Mouse (Mus musculus) left cerebral cortex, postnatal 25 days (tissue): ENCODE data around the gene R3hdml. TPM values are rescaled to one million over a fixed set of nuclear protein-coding genes. Genes with fewer than 3 reads are reported as not detected.
"Not testable (repeated sequence)": the region's sequence is repeated elsewhere in the genome, so short reads cannot be mapped to it uniquely, and the experiment has no call there.

ENCODE experiments used
- DNase-seq, 2 experiments: peaks; one replicate each; pipeline ENCODE4 v3.0.0; 2022; ENCODE audit warnings: low spot score in 2 of 2, mixed read lengths in 1 of 2
- intact Hi-C: fragments of 180-260 bp; cut with DNase I; formaldehyde crosslinking; loops from one replicate; pipeline ENCODE4 v1.15.1; 2025
- total RNA-seq, 2 experiments: library from RNA; stranded (reverse); gene quantifications; 2 replicates each; pipeline ENCODE4 v1.2.3; 2021

Gene R3hdml
- not detected for total RNA-seq

DNA sequence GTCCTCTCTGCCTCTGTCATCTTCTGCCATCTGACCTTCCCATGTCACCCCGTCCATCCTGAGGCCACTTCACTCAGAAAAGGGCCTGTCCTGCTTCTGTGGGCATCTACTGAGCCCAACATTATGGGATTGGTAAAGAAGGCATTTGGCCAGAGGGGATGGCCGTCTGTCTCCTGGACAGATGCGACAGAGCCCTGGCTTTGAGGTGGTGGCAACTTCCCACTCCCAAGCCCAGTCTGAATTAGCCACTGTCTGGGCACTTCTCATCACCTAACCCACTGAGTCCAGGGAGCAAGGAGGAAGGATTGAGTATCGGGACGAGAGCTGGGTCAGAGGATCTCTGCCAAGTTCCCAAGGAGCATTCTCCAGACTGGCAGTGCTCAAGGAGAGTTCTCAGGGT lies at the start of gene R3hdml:
R3hdml (plus strand) TSS at position 301 of the 400 bp plus-strand sequence.
- no peak for DNase-seq
- intact Hi-C loops: no loop called here

- DNase-seq: no peak
- intact Hi-C loops: no loop called here
Measured at GRCm38 (mm10) chr2:163443543-163443942, 48.6 kb upstream of the R3hdml start.

- intact Hi-C loops: no loop called here
- DNase-seq: peak in 1 of 2 experiments; percentile 36
Measured at GRCm38 (mm10) chr2:163444017-163444416, 48.1 kb upstream of the R3hdml start.

- no peak for DNase-seq
- intact Hi-C loops: no loop called here
Measured at GRCm38 (mm10) chr2:163447375-163447774, 44.7 kb upstream of the R3hdml start.

GRCm38 (mm10) chr2:163449276-163449675 lies 42.8 kb upstream of the R3hdml start:
- DNase-seq: no peak
- intact Hi-C loops: no loop called here

GRCm38 (mm10) chr2:163450668-163451295 lies 41.3 kb upstream of the R3hdml start:
- peak; percentile 60 to 68 for DNase-seq
- intact Hi-C loops: no loop called here

DNA sequence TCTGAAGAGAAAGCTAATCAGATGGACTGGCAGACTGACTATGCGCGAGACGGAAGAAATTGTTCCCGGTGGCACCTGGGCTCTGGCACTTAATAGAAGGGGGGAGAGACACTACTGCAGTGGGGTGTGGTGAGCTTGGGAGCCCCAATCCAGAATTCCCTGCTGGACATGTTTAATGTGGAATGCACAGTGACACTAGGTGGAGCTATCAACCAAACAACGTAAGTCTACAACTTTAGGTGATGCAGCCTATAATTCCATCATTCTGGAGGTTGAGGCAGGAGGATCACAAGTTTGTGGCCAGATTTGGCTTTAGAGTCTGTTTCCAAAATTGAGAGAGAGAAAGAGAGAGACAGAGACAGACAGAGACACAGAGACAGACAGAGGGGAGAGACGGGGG lies 39.4 kb upstream of the R3hdml start:
- DNase-seq: no peak
- intact Hi-C loops: no loop called here

GRCm38 (mm10) chr2:163453378-163453777 lies 38.7 kb upstream of the R3hdml start:
- no peak for DNase-seq
- intact Hi-C loops: no loop called here

GRCm38 (mm10) chr2:163458539-163459265 lies 33.4 kb upstream of the R3hdml start:
- intact Hi-C loops: no loop called here
- no peak for DNase-seq

DNA sequence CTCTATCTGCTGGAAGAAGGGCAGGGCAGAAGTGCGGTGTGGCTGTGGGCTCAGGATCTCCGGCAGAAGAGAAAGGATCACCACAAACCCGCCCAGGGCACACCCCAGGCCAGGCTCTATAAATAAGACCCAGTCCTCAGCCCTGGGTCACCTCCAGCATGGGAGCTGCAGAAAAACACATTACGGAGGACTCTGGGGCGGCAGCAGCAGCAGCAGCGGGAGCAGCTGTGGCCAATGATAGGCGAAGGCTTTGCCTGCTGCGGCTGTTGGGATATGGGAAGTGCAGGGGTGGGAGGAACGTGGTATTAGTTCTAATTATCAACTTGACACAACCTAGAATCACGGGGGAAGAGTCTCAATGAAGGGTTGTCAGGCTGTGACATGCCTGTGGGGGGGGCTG lies 32.7 kb upstream of the R3hdml start:
- DNase-seq: no peak
- intact Hi-C loops: no loop called here

GRCm38 (mm10) chr2:163460622-163461021 lies 31.5 kb upstream of the R3hdml start:
- intact Hi-C loops: no loop called here

GRCm38 (mm10) chr2:163461307-163461706 lies 30.8 kb upstream of the R3hdml start:
- DNase-seq, intact Hi-C loops: not testable (repeated sequence)

More at GRCm38 (mm10) chr2:163460622-163461021, 31.5 kb upstream of the R3hdml start:
- no peak for DNase-seq

DNA sequence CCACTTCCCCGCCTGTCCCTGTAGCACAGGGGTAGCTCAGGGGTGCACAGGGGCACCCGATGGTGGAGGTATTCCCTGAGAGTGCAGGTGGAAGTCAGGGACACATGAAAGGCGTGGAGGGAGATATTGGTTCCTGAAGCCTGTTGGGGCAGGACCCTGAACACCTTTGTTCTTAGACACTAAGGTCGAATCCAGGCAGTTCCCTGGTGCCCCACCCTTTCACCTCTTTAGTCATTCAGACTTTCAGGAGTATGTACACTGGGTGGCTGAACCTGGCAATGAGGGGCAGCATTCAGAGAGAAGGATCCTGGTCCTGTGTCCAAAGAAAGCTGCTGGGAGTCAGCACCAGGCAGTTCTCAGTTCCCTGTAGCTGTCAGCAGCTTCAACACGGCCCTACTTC lies 29.7 kb upstream of the R3hdml start:
- intact Hi-C loops: no loop called here
- DNase-seq: no peak

- intact Hi-C loops: no loop called here
- DNase-seq: no peak
Measured at GRCm38 (mm10) chr2:163462801-163463200, 29.3 kb upstream of the R3hdml start.

DNA sequence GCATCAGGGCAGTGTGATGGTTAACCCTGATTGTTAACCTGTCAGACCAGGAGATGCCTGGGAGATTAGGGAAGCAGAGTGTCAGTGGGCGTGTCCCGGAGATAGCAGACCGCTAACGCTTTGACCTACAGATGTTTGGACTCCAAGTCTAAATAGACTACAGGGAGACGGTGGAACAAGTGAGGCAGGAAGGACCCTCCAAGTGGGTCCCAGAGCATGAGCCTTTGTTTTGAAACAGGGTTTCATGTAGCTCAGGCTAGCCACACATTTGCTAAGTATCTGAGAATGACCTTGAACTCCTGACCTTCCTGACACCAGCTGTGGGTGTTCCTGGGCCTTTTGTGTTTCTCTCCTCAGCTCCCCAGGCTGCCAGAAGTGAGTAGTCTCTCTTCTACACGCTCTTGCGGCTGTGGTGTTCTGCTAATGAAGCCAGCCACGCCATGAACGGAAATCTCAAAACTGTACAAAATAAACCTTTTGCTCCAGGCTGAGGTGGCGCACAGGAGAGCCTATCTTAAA lies 28.8 kb upstream of the R3hdml start:
- intact Hi-C loops: no loop called here
- DNase-seq: no peak

GRCm38 (mm10) chr2:163463998-163464397 lies 28.1 kb upstream of the R3hdml start:
- intact Hi-C loops: no loop called here
- no peak for DNase-seq

GRCm38 (mm10) chr2:163464562-163464961 lies 27.6 kb upstream of the R3hdml start:
- intact Hi-C loops: no loop called here
- DNase-seq: no peak

DNA sequence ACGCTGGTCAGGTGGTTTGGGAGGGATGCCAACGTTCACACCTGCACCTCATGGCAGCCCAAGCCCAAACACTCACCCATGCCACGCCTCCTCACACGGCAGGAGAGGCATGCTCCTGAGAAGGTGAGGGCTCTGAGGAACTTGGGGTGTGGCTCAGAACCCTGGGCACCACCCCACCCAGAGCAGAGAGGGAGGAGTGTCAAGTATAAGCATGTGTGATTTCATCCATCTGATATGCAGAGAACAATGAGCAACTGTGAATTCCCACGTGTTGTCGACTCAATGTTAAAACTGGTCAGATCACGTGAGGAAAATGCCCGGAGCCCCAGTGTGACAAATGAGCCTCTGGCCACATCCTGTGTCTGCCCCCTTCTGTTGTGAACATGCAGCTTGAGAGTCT lies 25.3 kb upstream of the R3hdml start:
- intact Hi-C loops: no loop called here
- no peak for DNase-seq

DNA sequence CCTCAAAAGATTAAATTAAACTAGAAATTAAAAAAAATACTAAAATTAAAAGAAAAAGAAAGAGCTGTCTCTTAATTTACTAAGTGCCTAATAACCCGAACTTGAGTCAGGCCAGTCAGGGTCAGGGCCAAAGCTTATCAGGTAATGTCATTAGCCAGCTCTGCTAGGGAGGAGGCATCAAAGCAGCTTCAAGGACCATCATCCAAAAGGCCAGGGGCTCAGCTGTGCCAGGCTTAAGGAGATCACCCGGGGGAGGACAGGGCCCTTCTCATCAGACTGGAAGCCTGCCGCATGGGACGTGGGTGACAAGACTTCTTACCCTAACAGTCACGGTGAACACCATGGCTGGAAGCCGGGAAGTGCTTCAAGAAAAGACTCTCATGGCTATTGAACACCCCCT lies 24.5 kb upstream of the R3hdml start:
- intact Hi-C loops: no loop called here
- no peak for DNase-seq

- intact Hi-C loops: no loop called here
- DNase-seq: no peak
Measured at GRCm38 (mm10) chr2:163468866-163469265, 23.3 kb upstream of the R3hdml start.

DNA sequence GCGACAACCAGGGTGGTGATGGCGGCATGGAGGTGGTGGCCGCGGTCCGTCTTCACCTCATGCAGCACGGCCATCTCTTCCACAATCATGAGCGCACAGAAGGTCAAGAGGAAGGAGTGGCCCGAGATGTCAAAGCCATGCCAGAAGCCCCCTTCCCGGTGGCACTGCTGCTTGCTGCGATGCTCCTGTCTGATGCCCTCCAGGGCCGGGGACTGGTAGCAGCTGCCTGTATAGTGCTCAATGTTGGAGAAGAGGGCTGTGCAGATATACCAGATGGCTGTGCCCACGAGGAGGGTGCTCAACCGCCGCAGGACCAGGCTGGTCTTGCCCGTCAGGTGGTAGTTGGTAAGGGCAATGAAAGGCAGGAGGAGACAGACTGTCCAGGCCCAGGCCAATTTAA lies 22.4 kb upstream of the R3hdml start:
- intact Hi-C loops: no loop called here
- no peak for DNase-seq
